Mouse (Mus musculus) embryonic facial prominence, embryonic 14.5 days (tissue): Measurements from ENCODE around the gene Srp72. TPM values are rescaled to one million over a fixed set of nuclear protein-coding genes. Genes with fewer than 3 reads are reported as not detected.

Experiments
- ATAC-seq: fragments of 200-750 bp; cut with Nextera tagmentation; 2 replicates; pipeline ENCODE4 v1.8.0; 2017; ENCODE audit warnings: low read depth, moderate number of reproducible peaks, moderate TSS enrichment
- DNase-seq: peaks from one replicate; pipeline ENCODE4 v3.0.0-alpha.2; 2015; ENCODE audit warnings: low spot score
- H3K27ac ChIP-seq: fragments of 300-500 bp; sonication (generic); replicated peaks from 2 replicates; pipeline ENCODE4 v1.5.1; 2014; ENCODE audit warnings: low read depth, mild to moderate bottlenecking, low read length, moderate library complexity
- H3K27me3 ChIP-seq: fragments of 300-500 bp; sonication (generic); replicated peaks from 2 replicates; pipeline ENCODE4 v1.6.1; 2014; ENCODE audit warnings: low read length; ENCODE audit not compliant: control insufficient read depth, insufficient read depth
- H3K36me3 ChIP-seq: fragments of 300-500 bp; sonication (generic); 2 replicates; pipeline ENCODE4 v1.6.1; 2014; ENCODE audit warnings: low read length, mixed read lengths; ENCODE audit not compliant: control insufficient read depth, insufficient read depth
- H3K4me1 ChIP-seq: fragments of 300-500 bp; sonication (generic); 2 replicates; pipeline ENCODE4 v1.6.1; 2014; ENCODE audit warnings: antibody characterized with exemption, low read length; ENCODE audit not compliant: control insufficient read depth, insufficient read depth
- H3K4me2 ChIP-seq: fragments of 300-500 bp; sonication (generic); 2 replicates; pipeline ENCODE4 v1.6.1; 2014; ENCODE audit warnings: low read depth, mild to moderate bottlenecking, low read length, moderate library complexity, mixed read lengths
- H3K4me3 ChIP-seq: fragments of 300-500 bp; sonication (generic); 2 replicates; pipeline ENCODE4 v1.5.1; 2014; ENCODE audit warnings: low read depth, mild to moderate bottlenecking, low read length
- H3K9ac ChIP-seq: fragments of 300-500 bp; sonication (generic); 2 replicates; pipeline ENCODE4 v1.6.1; 2014; ENCODE audit warnings: low read depth, mild to moderate bottlenecking, low read length, moderate library complexity, mixed read lengths
- H3K9me3 ChIP-seq: fragments of 300-500 bp; sonication (generic); 2 replicates; pipeline ENCODE4 v1.6.1; 2016; ENCODE audit warnings: low read length; ENCODE audit not compliant: control insufficient read depth
- WGBS: fragments of 180-500 bp; shearing (Covaris S2); extraction: QIAGEN DNeasy Blood & Tissue Kit; methylation state at CpG from one replicate; pipeline ENCODE4 v1.1.7; 2014; 5-methylcytosine and 5-hydroxymethylcytosine counted together
- polyA plus RNA-seq: library from polyadenylated mRNA; unstranded; fragments of >200 nt; fragmentation: Nextera tagmentation; extraction: Ambion mirVana; gene quantifications from 2 replicates; pipeline ENCODE4 v1.2.1, GENCODE M21; 2014

The Srp72 gene
- polyA plus RNA-seq, 1 experiment from 2014 or later: 96.9 TPM

DNA sequence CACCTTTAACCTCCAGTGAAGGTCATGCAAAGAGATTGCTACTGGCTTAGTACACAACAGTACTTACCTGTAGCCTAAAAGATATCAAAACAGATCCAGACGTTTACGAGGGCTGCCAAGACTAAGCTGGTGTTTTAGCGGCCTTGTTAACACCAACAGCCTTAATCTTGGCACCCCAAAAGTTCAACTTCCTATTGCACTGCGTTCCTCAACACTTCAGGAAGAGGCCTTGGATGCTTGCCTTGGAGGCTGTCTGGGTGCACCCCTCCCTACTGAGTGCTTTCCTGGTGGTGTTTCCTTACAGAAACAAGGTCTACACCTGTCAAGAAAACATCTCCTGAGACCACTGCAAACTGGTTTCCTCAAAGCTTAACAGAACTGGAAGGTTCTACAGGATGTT is 27.3 kb upstream of the Srp72 start:
- Histone ChIP-seq H3K27me3 (no peaks in the 10 kb centered on the region), H3K9ac (no peak overlapping the region), H3K36me3 (0 out of 2 replicates have a peak, but pooled peaks cover 5% of the 10 kb centered on the region), H3K27ac (no peak overlapping the region), H3K4me2 (no peak overlapping the region), H3K9me3 (no peaks in the 10 kb centered on the region), H3K4me1 (peaks cover 10% of the 10 kb centered on the region), H3K4me3 (no peak overlapping the region)
- 89% methylated on average over 4 of the region's 4 CpGs for WGBS
- no peak for ATAC-seq
- no peak for DNase-seq

DNA sequence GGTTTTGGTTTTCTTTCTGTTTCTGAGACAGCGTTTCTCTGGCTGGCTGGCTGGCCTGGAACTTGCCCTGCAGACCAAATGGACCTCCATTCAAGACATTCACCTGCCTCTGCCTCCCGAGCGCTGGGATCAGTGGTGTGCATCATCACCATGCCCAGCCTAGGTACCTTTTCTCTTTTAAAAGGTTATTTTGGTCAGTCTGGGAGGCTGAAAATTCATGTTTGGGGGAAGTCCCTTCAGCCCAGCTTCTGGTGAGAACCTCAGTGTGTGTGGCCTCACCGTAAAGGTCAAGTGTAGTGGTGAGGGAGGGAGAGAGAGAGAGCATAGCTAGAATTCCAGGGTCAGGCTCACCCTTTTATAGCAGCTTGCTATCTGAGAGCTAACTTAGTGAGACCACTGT is 26.7 kb upstream of the Srp72 start:
- ATAC-seq (no peak), DNase-seq (no peak)
- no peak overlapping the region for H3K9ac ChIP-seq
- H3K9me3 ChIP-seq: no peaks in the 10 kb centered on the region
- no peak overlapping the region for H3K27ac ChIP-seq
- no peaks in the 10 kb centered on the region for H3K27me3 ChIP-seq
- H3K4me2 ChIP-seq: no peak overlapping the region
- peaks cover 14% of the 10 kb centered on the region for H3K4me1 ChIP-seq
- no peak overlapping the region for H3K4me3 ChIP-seq
- 0 out of 2 replicates have a peak, but pooled peaks cover 4% of the 10 kb centered on the region for H3K36me3 ChIP-seq
- 90% methylated on average over 4 of the region's 4 CpGs for WGBS

DNA sequence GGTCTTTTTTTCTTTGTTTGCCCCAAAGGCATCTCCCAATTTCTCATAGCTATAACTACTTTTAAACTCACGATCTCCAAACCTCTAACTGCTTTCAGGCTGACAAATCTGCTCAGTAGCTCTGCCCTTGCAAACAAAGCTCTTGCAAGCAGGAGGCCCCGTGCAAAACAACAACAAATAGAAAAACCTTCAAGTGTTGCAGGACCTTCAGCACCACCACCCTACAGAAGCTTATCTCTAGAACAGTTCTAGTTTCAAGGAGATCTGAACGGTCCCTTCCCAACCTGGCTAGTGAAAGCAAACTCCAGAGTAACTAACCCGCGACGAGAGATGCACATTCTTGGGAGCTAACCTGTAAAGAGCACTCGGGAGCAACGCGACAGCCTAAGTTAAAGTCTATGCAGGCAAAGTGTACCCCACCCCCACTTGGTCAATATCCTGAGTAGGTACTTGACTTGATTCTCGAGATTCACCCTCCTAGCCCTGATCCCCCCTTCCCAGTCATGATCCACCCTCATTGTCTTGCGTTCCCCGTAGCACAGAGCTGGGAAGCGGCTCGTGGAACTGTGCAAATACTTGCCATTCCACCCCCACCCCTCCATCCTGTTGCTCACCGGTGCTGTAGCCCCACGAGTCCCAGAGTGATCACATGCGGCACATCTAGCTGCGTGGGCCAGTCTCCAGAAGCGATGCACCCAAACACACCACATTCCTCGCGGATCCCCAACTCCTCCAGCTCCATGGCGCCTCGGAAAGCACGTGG is 24.0 kb upstream of the Srp72 start:
- no peaks in the 10 kb centered on the region; the same call in 1 of the 2 replicates for H3K36me3 ChIP-seq
- H3K27me3 ChIP-seq: no peaks in the 10 kb centered on the region
- H3K9me3 ChIP-seq: no peaks in the 10 kb centered on the region
- peak overlapping the region; percentile 80 for H3K4me3 ChIP-seq
- ATAC-seq: no peak
- peak overlapping the region; percentile 79 for H3K4me2 ChIP-seq
- peak overlapping the region; percentile 69 for H3K27ac ChIP-seq
- DNase-seq: no peak
- under 1% methylated on average over 24 of the region's 24 CpGs for WGBS
- H3K4me1 ChIP-seq: peaks cover 17% of the 10 kb centered on the region
- peak overlapping the region; percentile 76 for H3K9ac ChIP-seq

DNA sequence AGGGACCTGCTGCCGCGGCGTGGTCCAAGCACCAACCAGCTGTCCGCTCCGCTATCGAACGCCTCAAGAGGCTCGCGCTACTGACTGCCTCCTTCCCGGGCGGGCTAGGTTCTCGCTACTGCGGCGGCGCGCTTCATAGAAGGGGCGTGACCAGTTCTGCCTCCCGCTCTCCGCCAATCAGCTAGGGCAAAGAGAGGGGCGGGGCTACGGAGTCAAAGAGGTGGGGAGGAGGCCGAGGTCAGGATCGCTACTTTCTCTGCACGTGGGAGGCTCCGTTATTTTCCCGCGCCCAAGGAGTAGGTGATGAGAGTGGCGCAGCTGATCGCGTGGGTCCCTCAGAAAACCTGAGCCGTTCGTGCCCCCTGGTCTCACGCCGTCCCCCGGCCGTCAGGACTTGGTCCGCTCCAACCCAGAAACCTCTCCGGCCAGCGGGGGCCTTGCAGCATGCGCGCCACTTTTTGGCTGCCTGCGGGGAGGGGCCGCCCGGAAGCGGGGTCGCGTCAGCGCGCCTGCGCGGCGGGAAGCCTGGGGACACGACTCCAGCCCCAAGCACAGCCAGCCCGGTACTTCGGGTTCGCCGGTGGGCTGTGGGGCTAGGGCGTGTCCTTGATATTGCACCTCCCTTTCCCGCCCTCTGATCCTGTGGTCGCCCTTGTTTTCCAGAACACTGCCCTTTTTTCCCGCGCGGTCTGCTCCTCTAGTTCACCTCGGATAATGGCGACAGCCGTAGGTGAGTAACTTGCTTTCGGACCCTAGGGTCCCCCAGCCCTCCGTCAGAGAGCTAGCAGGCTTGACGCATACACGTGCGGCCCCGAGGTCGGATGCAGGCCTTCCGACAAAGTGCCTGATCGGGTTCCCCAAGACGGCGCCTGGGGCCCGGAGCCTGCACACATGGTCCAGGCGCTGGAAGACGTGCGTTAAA is 23.1 kb upstream of the Srp72 start, which contains the start of the genes Paics and Ppat:
TSS of gene Paics (plus strand) at position 202 of the 922 bp plus-strand sequence.
TSS of gene Ppat (minus strand) at position 473 of the 922 bp plus-strand sequence.
- peaks cover 17% of the 10 kb centered on the region for H3K4me1 ChIP-seq
- no peaks in the 10 kb centered on the region for H3K27me3 ChIP-seq
- H3K36me3 ChIP-seq: peaks cover 1% of the 10 kb centered on the region
- peak; percentile 99 for DNase-seq
- peak within 1 kb of the TSS; percentile 79 for H3K4me2 ChIP-seq
- H3K4me3 ChIP-seq: peak within 1 kb of the TSS; percentile 80
- peak within 1 kb of the TSS; percentile 76 for H3K9ac ChIP-seq
- H3K27ac ChIP-seq: peak within 1 kb of the TSS; percentile 83
- no peaks in the 10 kb centered on the region for H3K9me3 ChIP-seq
- WGBS: under 1% methylated on average over 64 of the region's 81 CpGs
- peak; percentile 97 for ATAC-seq

DNA sequence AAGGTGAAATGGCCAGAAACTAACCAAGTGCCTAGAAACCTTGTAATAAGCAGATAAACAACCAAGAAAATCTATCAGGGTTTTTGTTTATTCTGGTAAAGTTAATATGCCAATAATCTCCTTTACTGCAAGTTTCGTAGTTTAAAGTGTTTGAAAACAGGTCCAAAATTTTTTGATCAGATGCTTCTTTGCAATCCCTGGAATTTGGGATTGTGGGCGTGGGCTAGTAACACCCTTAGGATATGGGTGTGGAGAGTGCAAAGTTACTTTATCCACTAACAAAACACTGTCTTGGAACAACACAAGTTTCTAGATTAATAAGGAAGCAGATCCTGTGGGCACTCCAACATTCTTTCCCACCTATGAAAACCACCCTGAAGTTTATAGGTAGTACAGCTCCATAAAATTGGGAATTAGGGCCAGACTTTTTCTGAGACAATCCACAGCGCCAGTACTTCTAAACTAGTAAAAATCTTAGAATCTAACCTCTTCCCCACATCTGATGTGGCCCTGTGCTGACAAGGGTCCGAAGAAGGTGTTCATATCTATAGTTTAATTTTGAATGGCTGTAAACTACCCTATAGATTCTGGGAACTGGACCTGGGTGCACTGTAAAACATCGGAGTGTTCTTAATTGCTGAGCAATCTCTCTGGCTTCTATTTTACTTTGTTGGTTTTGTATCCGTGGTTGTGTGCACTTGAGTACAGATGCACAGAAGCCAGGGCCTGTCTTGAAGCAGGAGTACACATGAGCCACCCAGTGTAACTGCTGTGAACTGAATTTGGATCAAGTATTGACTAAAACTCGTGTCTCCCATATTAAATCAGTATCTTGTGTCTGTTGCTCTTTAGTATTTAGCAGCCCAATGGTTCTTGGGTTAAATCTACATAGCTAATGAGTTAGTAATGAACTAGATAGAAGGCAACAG is 22.1 kb upstream of the Srp72 start:
- ATAC-seq: no peak
- no peak for DNase-seq
- 14% methylated on average over 7 of the region's 7 CpGs for WGBS

DNA sequence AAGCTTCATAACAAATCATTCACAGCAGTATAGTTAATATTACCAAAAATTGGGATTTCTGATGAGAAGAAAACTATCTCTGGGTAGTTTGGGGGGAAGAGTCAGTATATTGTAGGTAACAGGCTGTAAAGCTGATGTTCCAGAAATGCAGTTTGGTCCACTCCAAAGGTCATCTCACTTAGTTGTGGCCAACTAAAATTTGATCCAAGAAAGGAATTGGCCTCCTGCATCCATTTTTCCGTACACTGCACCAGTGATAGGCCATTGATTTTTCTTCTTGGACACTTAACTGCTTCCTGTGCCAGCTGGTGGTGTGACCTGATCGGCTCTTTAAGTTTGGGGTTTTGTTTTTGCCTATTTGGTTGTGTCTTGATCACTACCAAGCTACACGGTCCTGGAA is 20.7 kb upstream of the Srp72 start:
- Histone ChIP-seq H3K27ac (no peak overlapping the region), H3K36me3 (peaks cover 26% of the 10 kb centered on the region), H3K4me2 (no peak overlapping the region), H3K27me3 (no peaks in the 10 kb centered on the region), H3K9ac (no peak overlapping the region), H3K4me1 (peaks cover 17% of the 10 kb centered on the region), H3K9me3 (no peaks in the 10 kb centered on the region), H3K4me3 (no peak overlapping the region)
- ATAC-seq: no peak
- no peak for DNase-seq
- WGBS: 72% methylated on average over 3 of the region's 3 CpGs

More for the DNA sequence above, 22.1 kb upstream of the Srp72 start:
- H3K4me2 ChIP-seq: peak overlapping the region; percentile 79
- no peaks in the 10 kb centered on the region for H3K27me3 ChIP-seq
- H3K9me3 ChIP-seq: no peaks in the 10 kb centered on the region
- peak overlapping the region; percentile 83 for H3K27ac ChIP-seq
- peak overlapping the region; percentile 80 for H3K4me3 ChIP-seq
- peaks cover 11% of the 10 kb centered on the region for H3K36me3 ChIP-seq
- peak overlapping the region; percentile 76 for H3K9ac ChIP-seq
- H3K4me1 ChIP-seq: peaks cover 17% of the 10 kb centered on the region

DNA sequence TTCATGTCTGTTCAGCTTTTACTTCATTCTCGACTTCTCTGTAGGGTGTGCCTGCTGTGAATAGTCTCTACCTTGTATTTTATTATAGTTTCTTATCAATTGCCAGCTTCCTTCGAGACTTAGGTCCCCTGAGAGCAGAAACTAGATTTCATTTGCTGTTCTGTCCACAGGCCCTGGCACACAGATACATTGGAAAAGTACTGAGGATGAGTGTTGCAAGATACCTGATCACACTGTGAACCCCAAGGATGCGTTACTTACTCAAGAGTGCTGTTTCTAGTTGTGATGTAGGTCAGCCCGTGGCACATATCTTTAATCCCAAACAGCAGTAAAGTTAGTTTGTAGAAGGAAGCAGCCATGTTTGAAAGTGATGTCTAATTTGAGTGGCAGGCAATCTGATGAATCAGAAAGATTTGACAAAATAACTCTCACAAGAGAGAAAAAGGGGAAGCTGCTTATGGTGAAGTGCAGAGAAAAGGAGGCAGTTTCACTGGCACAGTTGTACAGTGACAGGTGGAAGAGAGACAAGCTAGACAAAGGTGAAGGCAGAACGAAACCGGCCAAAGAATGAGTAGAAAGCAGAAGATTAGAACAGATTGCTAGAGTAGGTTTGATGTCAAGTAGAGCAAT is 20.1 kb upstream of the Srp72 start:
- no peak overlapping the region for H3K4me2 ChIP-seq
- no peak overlapping the region for H3K4me3 ChIP-seq
- DNase-seq (no peak), ATAC-seq (no peak)
- peaks cover 31% of the 10 kb centered on the region for H3K36me3 ChIP-seq
- WGBS: 83% methylated on average over 6 of the region's 6 CpGs
- peaks cover 16% of the 10 kb centered on the region for H3K4me1 ChIP-seq
- no peak overlapping the region for H3K9ac ChIP-seq
- no peaks in the 10 kb centered on the region for H3K27me3 ChIP-seq
- no peak overlapping the region for H3K27ac ChIP-seq
- no peaks in the 10 kb centered on the region for H3K9me3 ChIP-seq
